Mouse (Mus musculus) adrenal gland, postnatal 10 days (tissue): ENCODE measurements around the gene Ttc27. TPM values are rescaled to one million over a fixed set of nuclear protein-coding genes. Genes with fewer than 3 reads are reported as not detected.

Experiments
- DNase-seq: peaks from one replicate; pipeline ENCODE4 v3.0.0; 2021; ENCODE audit warnings: mixed read lengths
- total RNA-seq, 2 experiments: library from RNA; stranded (reverse); gene quantifications; 2 replicates each; pipeline ENCODE4 v1.2.3; 2021

The Ttc27 gene
- total RNA-seq, 2 experiments from 2014 or later = 21.6 to 26.2 TPM

- DNase-seq = no peak
Observed at GRCm38 (mm10) chr17:74879768-74880167, 162.2 kb downstream of the Ttc27 start.

- DNase-seq = peak; percentile 0
Observed at GRCm38 (mm10) chr17:74887039-74887438, 169.5 kb downstream of the Ttc27 start.

GRCm38 (mm10) chr17:74888836-74889534, 171.5 kb downstream of the Ttc27 start:
- DNase-seq = peak; percentile 0

- peak; percentile 0 for DNase-seq
Observed at GRCm38 (mm10) chr17:74889535-74890117, 172.1 kb downstream of the Ttc27 start.

GRCm38 (mm10) chr17:74902453-74902852, 184.9 kb downstream of the Ttc27 start:
- DNase-seq = no peak

GRCm38 (mm10) chr17:74903411-74904331, 186.1 kb downstream of the Ttc27 start:
- peak; percentile 22 for DNase-seq

- no peak for DNase-seq
Observed at GRCm38 (mm10) chr17:74904332-74904687, 186.8 kb downstream of the Ttc27 start.

GRCm38 (mm10) chr17:74904956-74905355, 187.4 kb downstream of the Ttc27 start:
- DNase-seq = no peak

GRCm38 (mm10) chr17:74912995-74913394, 195.5 kb downstream of the Ttc27 start:
- peak; percentile 44 for DNase-seq

Other genes starting within 250 kb of the Ttc27 start
- 100 to 1,000 TPM in 1 of 2 experiments, 10 to 100 TPM in 1; 95.8 to 108 TPM for gene Yipf4, start 228.2 kb upstream of the Ttc27 start, total RNA-seq
- 100 to 1,000 TPM in 1 of 2 experiments, 10 to 100 TPM in 1; 92.1 to 136 TPM for gene Birc6, start 189.4 kb upstream of the Ttc27 start, total RNA-seq